Mouse (Mus musculus): ENCODE data around the gene Ush1g. TPM values are rescaled to one million over a fixed set of nuclear protein-coding genes. Genes with fewer than 3 reads are reported as not detected.

Gene Ush1g
- not detected for total RNA-seq (2023)

GRCm38 (mm10) chr11:115321906-115322693 lies at the start of gene Ush1g:
Gene Ush1g (minus strand): TSS chr11:115322041.

GRCm38 (mm10) chr11:115367395-115367944 lies 45.6 kb upstream of the Ush1g start, which contains the start of gene Hid1:
Gene Hid1 (minus strand): TSS chr11:115367756.

GRCm38 (mm10) chr11:115334531-115334930 lies 12.7 kb upstream of the Ush1g start, which contains the start of gene Otop3:
Gene Otop3 (plus strand): TSS chr11:115334731.

GRCm38 (mm10) chr11:115306863-115307262 lies 15.0 kb downstream of the Ush1g start, which contains the start of gene Otop2:
Gene Otop2 (plus strand): TSS chr11:115307163.

GRCm38 (mm10) chr11:115297214-115297826 lies 24.5 kb downstream of the Ush1g start, which contains the start of gene Fads6:
Gene Fads6 (minus strand): TSS chr11:115297663.

GRCm38 (mm10) chr11:115276780-115277603 lies 44.8 kb downstream of the Ush1g start, which contains the start of gene Fdxr:
Gene Fdxr (minus strand): TSS chr11:115277050.

GRCm38 (mm10) chr11:115267061-115267883 lies 54.6 kb downstream of the Ush1g start, which contains the start of gene Grin2c:
Gene Grin2c (minus strand): TSS chr11:115267243.

Other genes with a start within 250 kb of the Ush1g start
- gene Rab37, start 230.6 kb downstream of the Ush1g start, total RNA-seq (2023) = 26.8 TPM
- 2.2 TPM for gene Cd300lf, start 188.0 kb downstream of the Ush1g start, total RNA-seq (2023)
- 151 TPM for gene Slc9a3r1, start 158.7 kb downstream of the Ush1g start, total RNA-seq (2023)
- gene Tmem104, start 134.6 kb downstream of the Ush1g start, total RNA-seq (2023) = 11.2 TPM
- gene Nat9, start 134.2 kb downstream of the Ush1g start, total RNA-seq (2023) = 11.8 TPM
- not detected for gene Grin2c, start 54.8 kb downstream of the Ush1g start, total RNA-seq (2023)
- gene Fdxr, start 45.0 kb downstream of the Ush1g start, total RNA-seq (2023) = 17.1 TPM
- gene Fads6, start 24.4 kb downstream of the Ush1g start, total RNA-seq (2023) = 1.1 TPM
- not detected for gene Otop2, start 14.9 kb downstream of the Ush1g start, total RNA-seq (2023)
- gene Otop3, start 12.7 kb upstream of the Ush1g start, total RNA-seq (2023) = not detected
- gene Hid1, start 45.7 kb upstream of the Ush1g start, total RNA-seq (2023) = 28.6 TPM
- 0.82 TPM for gene Cdr2l, start 59.9 kb upstream of the Ush1g start, total RNA-seq (2023)
- gene Mrpl58, start 81.7 kb upstream of the Ush1g start, total RNA-seq (2023) = 76.4 TPM
- 215 TPM for gene Atp5h, start 97.9 kb upstream of the Ush1g start, total RNA-seq (2023)
- 52.0 TPM for gene Kctd2, start 98.1 kb upstream of the Ush1g start, total RNA-seq (2023)
- not detected for gene Trim80, start 118.5 kb upstream of the Ush1g start, total RNA-seq (2023)
- gene Slc16a5, start 140.4 kb upstream of the Ush1g start, total RNA-seq (2023) = 9.4 TPM
- gene Armc7, start 153.6 kb upstream of the Ush1g start, total RNA-seq (2023) = 34.7 TPM
- gene Nt5c, start 169.8 kb upstream of the Ush1g start, total RNA-seq (2023) = 111 TPM
- gene Jpt1, start 192.3 kb upstream of the Ush1g start, total RNA-seq (2023) = 171 TPM
- gene Sumo2, start 214.2 kb upstream of the Ush1g start, total RNA-seq (2023) = 231 TPM
- 48.4 TPM for gene Nup85, start 242.4 kb upstream of the Ush1g start, total RNA-seq (2023)

Data from CD4-positive naive resting alpha-beta T cell, adult 76 days (primary cell).